ENCODE assay signal across 9 mouse cellular contexts in genomic region chr14:47249839-47250238, GRCm38 (mm10). TPM values are rescaled to one million over a fixed set of nuclear protein-coding genes. Genes with fewer than 3 reads are reported as not detected.
DNase-seq lines count a peak whose midpoint lies in the region; ATAC-seq and TF ChIP-seq lines count a peak whose summit lies in the region.
"Had no signal": no experiment of that assay in that cellular context is flagged by ENCODE, and none has a peak within 500 bp of the region (broad histone marks: within the 10 kb centered on the region; RNA-seq: fewer than 3 reads in every experiment).

No protein-coding gene starts in this region.

- H3K27ac ChIP-seq in lung, postnatal 0 days (ENCODE audit: low read length), result no peak overlapping the region
- H3K27ac ChIP-seq in forebrain, embryonic 14.5 days (ENCODE audit: low read depth, low read length), result no peak overlapping the region

- peak; percentile 26 for DNase-seq in gastrocnemius, adult 18-20 months (ENCODE audit: low spot score)
- no peak for DNase-seq in gastrocnemius, postnatal 25 days
- peak; percentile 49 for DNase-seq in lung, postnatal 0 days (ENCODE audit: low spot score)
- no peak for DNase-seq in lung, adult 2 months
- DNase-seq in adrenal gland, postnatal 10 days, result peak; percentile 50
- peak; percentile 15 for DNase-seq in lung, postnatal 36 days
- DNase-seq in urinary bladder, adult 2 months (ENCODE audit: low spot score), result no peak
- no peak for DNase-seq in forebrain, embryonic 14.5 days (ENCODE audit: low spot score)
- DNase-seq: kidney, postnatal 25 days had no signal

- no peak overlapping the region for H3K9ac ChIP-seq in lung, postnatal 0 days (replicated peaks; ENCODE audit: low read depth)
- H3K9ac ChIP-seq in forebrain, embryonic 14.5 days (ENCODE audit: low read length), result no peak overlapping the region

- no peaks in the 10 kb centered on the region for H3K27me3 ChIP-seq in lung, postnatal 0 days (replicated peaks; ENCODE audit: insufficient read depth, low read length)
- H3K27me3 ChIP-seq in forebrain, embryonic 14.5 days (replicated peaks; ENCODE audit: control insufficient read depth, insufficient read depth, low read length), result no peaks in the 10 kb centered on the region

- TF ChIP-seq EP300 in lung, postnatal 0 days (IDR thresholded peaks at IDR 0.05), result no peak

- no peak overlapping the region for H3K4me3 ChIP-seq in lung, postnatal 0 days (ENCODE audit: low read depth, low read length)
- H3K4me3 ChIP-seq in lung, adult 2 months (replicated peaks; ENCODE audit: extremely low read depth, low read depth, low read length), result no peak overlapping the region
- no peak overlapping the region for H3K4me3 ChIP-seq in forebrain, embryonic 14.5 days (ENCODE audit: low read depth, low read length)

- peak; percentile 67 for TF ChIP-seq CTCF in lung, postnatal 0 days (IDR thresholded peaks at IDR 0.05)
- no peak for TF ChIP-seq CTCF in lung, adult 2 months (IDR thresholded peaks at IDR 0.05; ENCODE audit: insufficient read depth, low read length)

- H3K4me2 ChIP-seq in lung, postnatal 0 days (replicated peaks; ENCODE audit: low read depth, low read length), result no peak overlapping the region
- H3K4me2 ChIP-seq in forebrain, embryonic 14.5 days (ENCODE audit: low read length), result no peak overlapping the region

- no peak for TF ChIP-seq POLR2A in lung, adult 2 months (IDR thresholded peaks at IDR 0.05; ENCODE audit: borderline replicate concordance, extremely low read depth, low read depth, low read length)

- no peaks in the 10 kb centered on the region for H3K9me3 ChIP-seq in lung, postnatal 0 days (ENCODE audit: low read length)
- H3K9me3 ChIP-seq in forebrain, embryonic 14.5 days (replicated peaks; ENCODE audit: control insufficient read depth, low read length), result no peaks in the 10 kb centered on the region

- H3K36me3 ChIP-seq in lung, postnatal 0 days (ENCODE audit: insufficient read depth, low read length), result peaks cover 4% of the 10 kb centered on the region; the same call in 1 of the 2 replicates
- H3K36me3 ChIP-seq in forebrain, embryonic 14.5 days (ENCODE audit: control insufficient read depth, insufficient read depth, low read length), result peaks cover 35% of the 10 kb centered on the region

- no peaks in the 10 kb centered on the region for H3K4me1 ChIP-seq in lung, postnatal 0 days (ENCODE audit: insufficient read depth, low read depth, low read length)
- H3K4me1 ChIP-seq in lung, adult 2 months (ENCODE audit: control insufficient read depth, insufficient read depth, low read length), result no peaks in the 10 kb centered on the region
- H3K4me1 ChIP-seq in forebrain, embryonic 14.5 days (ENCODE audit: control insufficient read depth, insufficient read depth, low read length), result no peaks in the 10 kb centered on the region

- 77% methylated on average over 6 of the region's 6 CpGs for WGBS in lung, postnatal 0 days
- WGBS in lung, adult 2 months, result 72% methylated on average over 6 of the region's 6 CpGs
- 89% methylated on average over 6 of the region's 6 CpGs for WGBS in forebrain, embryonic 14.5 days

- ATAC-seq in lung, postnatal 0 days, result peak; percentile 37; the same call in 1 of the 2 replicates
- no peak for ATAC-seq in forebrain, embryonic 14.5 days

RNA-seq across cellular contexts. Expression of gene Wdhd1, which starts 26.8 kb away (rescaled TPM):
- total RNA-seq in gastrocnemius, adult 18-20 months (2021), result under 1 TPM; 0.40 to 0.53 TPM
- under 1 TPM; 0.36 to 0.62 TPM for total RNA-seq in gastrocnemius, postnatal 25 days (2021)
- 2.7 and 3.0 TPM in 2 replicates for polyA plus RNA-seq in lung, postnatal 0 days (2015; fragmentation: Nextera tagmentation; extraction: Ambion mirVana)
- polyA plus RNA-seq in lung, adult 2 months (2012; rRNA removed), result 0.68 and 0.78 TPM in 2 replicates
- total RNA-seq in adrenal gland, postnatal 10 days (2021), result 10 to 100 TPM in 1 of 2 experiments, 1 to 10 TPM in 1; 6.9 to 10.0 TPM
- 2.4 and 4.2 TPM in 2 replicates for polyA plus RNA-seq in urinary bladder, adult 2 months (2012; rRNA removed)
- 17.6 and 18.7 TPM in 2 replicates for polyA plus RNA-seq in forebrain, embryonic 14.5 days (2014; fragmentation: Nextera tagmentation; extraction: Ambion mirVana)

RNA-seq across cellular contexts. Expression of gene Socs4, which starts 26.9 kb away (rescaled TPM):
- total RNA-seq in gastrocnemius, adult 18-20 months (2021), result 1 to 10 TPM; 6.9 to 9.3 TPM
- total RNA-seq in gastrocnemius, postnatal 25 days (2021), result 1 to 10 TPM; 6.3 to 7.0 TPM
- polyA plus RNA-seq in lung, postnatal 0 days (2015; fragmentation: Nextera tagmentation; extraction: Ambion mirVana), result 2.5 and 3.3 TPM in 2 replicates
- 2.3 and 4.6 TPM in 2 replicates for polyA plus RNA-seq in lung, adult 2 months (2012; rRNA removed)
- 10 to 100 TPM; 18.8 to 19.7 TPM for total RNA-seq in adrenal gland, postnatal 10 days (2021)
- polyA plus RNA-seq in urinary bladder, adult 2 months (2012; rRNA removed), result 7.4 and 8.7 TPM in 2 replicates
- polyA plus RNA-seq in forebrain, embryonic 14.5 days (2014; fragmentation: Nextera tagmentation; extraction: Ambion mirVana), result 4.3 and 4.7 TPM in 2 replicates

RNA-seq across cellular contexts. Expression of gene Mapk1ip1l, which starts 48.2 kb away (rescaled TPM):
- total RNA-seq in gastrocnemius, adult 18-20 months (2021), result 10 to 100 TPM; 24.2 to 24.6 TPM
- total RNA-seq in gastrocnemius, postnatal 25 days (2021), result 10 to 100 TPM; 24.0 to 26.2 TPM
- polyA plus RNA-seq in lung, postnatal 0 days (2015; fragmentation: Nextera tagmentation; extraction: Ambion mirVana), result 19.9 and 23.9 TPM in 2 replicates
- 27.9 and 41.8 TPM in 2 replicates for polyA plus RNA-seq in lung, adult 2 months (2012; rRNA removed)
- total RNA-seq in adrenal gland, postnatal 10 days (2021), result 10 to 100 TPM; 69.9 to 75.9 TPM
- polyA plus RNA-seq in urinary bladder, adult 2 months (2012; rRNA removed), result 31.4 and 37.3 TPM in 2 replicates
- 49.0 and 58.8 TPM in 2 replicates for polyA plus RNA-seq in forebrain, embryonic 14.5 days (2014; fragmentation: Nextera tagmentation; extraction: Ambion mirVana)

Comparison
In these comparisons a context has a peak if more than half of its experiments do, and no peak if none do; other contexts are left out.
1. DNase-seq: peak in gastrocnemius, adult 18-20 months (single experiment), lung, postnatal 0 days (single experiment), adrenal gland, postnatal 10 days (single experiment) and lung, postnatal 36 days (single experiment); none in gastrocnemius, postnatal 25 days (single experiment), lung, adult 2 months (single experiment), urinary bladder, adult 2 months (single experiment) and forebrain, embryonic 14.5 days (single experiment).